Mouse (Mus musculus) liver, postnatal 0 days (tissue): ENCODE measurements around the gene Ppp1r15b.

Experiments used
- CTCF ChIP-seq: sonication (generic); IDR thresholded peaks from 2 replicates; pipeline ENCODE4 v1.5.1; 2016; ENCODE audit warnings: antibody characterized with exemption, low read depth
- EP300 ChIP-seq: IDR thresholded peaks from 2 replicates; pipeline ENCODE4 v1.6.1; 2016; ENCODE audit warnings: antibody characterized with exemption, low read depth, mild to moderate bottlenecking

- TF ChIP-seq CTCF (no peak), EP300 (no peak)
Measured at GRCm38 (mm10) chr1:133148122-133148521, 17.2 kb downstream of the Ppp1r15b start.
